Mouse (Mus musculus): Measurements from ENCODE around the gene Htr6. TPM values are rescaled to one million over a fixed set of nuclear protein-coding genes. Genes with fewer than 3 reads are reported as not detected.

Htr6 gene
- polyA plus RNA-seq, 1 experiment, result not detected

GRCm38 (mm10) chr4:139043600-139043999 lies 31.8 kb downstream of the Htr6 start:
- 36% methylated on average over 2 of the region's 2 CpGs for WGBS
- TF ChIP-seq CTCF (IDR thresholded peaks at IDR 0.05; ENCODE audit: borderline replicate concordance, control insufficient read depth, extremely low read depth, insufficient read depth, low read length, poor library complexity), result no peak
- no peak for TF ChIP-seq POLR2A (IDR thresholded peaks at IDR 0.05; ENCODE audit: control insufficient read depth, extremely low read depth, insufficient read depth, low read length, poor library complexity)
- H3K4me3 ChIP-seq (ENCODE audit: control insufficient read depth, insufficient read depth, low read length), result no peak overlapping the region
- no peak overlapping the region for H3K27ac ChIP-seq (ENCODE audit: control insufficient read depth, insufficient read depth, low read length)
- no peaks in the 10 kb centered on the region for H3K36me3 ChIP-seq (ENCODE audit: control insufficient read depth, insufficient read depth, low read length)
- no peak for DNase-seq
- no peaks in the 10 kb centered on the region for H3K4me1 ChIP-seq (replicated peaks; ENCODE audit: control insufficient read depth, insufficient read depth, low read length)
- no peaks in the 10 kb centered on the region for H3K27me3 ChIP-seq (ENCODE audit: control insufficient read depth, insufficient read depth, low read length)

DNA sequence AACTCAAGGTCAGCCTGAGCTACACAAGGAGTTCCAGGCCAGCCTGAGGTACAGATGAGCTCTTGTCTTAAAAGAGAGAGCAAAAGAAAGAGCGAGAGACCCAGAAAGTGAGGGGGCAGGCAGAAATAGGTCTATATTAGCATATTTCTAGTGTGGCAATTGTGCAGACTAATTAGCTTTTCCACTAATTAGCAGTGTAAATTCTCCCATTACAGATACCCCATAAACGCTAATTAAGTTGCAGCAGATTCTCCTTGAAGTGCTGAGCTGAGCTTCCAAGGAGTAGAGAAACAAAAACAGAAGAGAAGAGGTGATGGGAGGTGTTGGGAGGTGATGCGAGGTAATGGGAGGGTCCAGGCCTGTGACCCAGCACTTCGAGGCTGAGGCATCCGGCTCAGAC lies 32.8 kb downstream of the Htr6 start:
- no peaks in the 10 kb centered on the region for H3K36me3 ChIP-seq (ENCODE audit: control insufficient read depth, insufficient read depth, low read length)
- H3K27me3 ChIP-seq (ENCODE audit: control insufficient read depth, insufficient read depth, low read length), result no peaks in the 10 kb centered on the region
- 92% methylated on average over 5 of the region's 5 CpGs for WGBS
- H3K27ac ChIP-seq (ENCODE audit: control insufficient read depth, insufficient read depth, low read length), result no peak overlapping the region
- H3K4me3 ChIP-seq (ENCODE audit: control insufficient read depth, insufficient read depth, low read length), result no peak overlapping the region
- TF ChIP-seq CTCF (IDR thresholded peaks at IDR 0.05; ENCODE audit: borderline replicate concordance, control insufficient read depth, extremely low read depth, insufficient read depth, low read length, poor library complexity), result no peak
- TF ChIP-seq POLR2A (IDR thresholded peaks at IDR 0.05; ENCODE audit: control insufficient read depth, extremely low read depth, insufficient read depth, low read length, poor library complexity), result no peak
- H3K4me1 ChIP-seq (replicated peaks; ENCODE audit: control insufficient read depth, insufficient read depth, low read length), result no peaks in the 10 kb centered on the region
- DNase-seq, result no peak

GRCm38 (mm10) chr4:139040084-139040839 lies 35.1 kb downstream of the Htr6 start:
- no peak overlapping the region for H3K27ac ChIP-seq (ENCODE audit: control insufficient read depth, insufficient read depth, low read length)
- H3K36me3 ChIP-seq (ENCODE audit: control insufficient read depth, insufficient read depth, low read length), result no peaks in the 10 kb centered on the region
- H3K4me3 ChIP-seq (ENCODE audit: control insufficient read depth, insufficient read depth, low read length), result no peak overlapping the region
- H3K4me1 ChIP-seq (replicated peaks; ENCODE audit: control insufficient read depth, insufficient read depth, low read length), result no peaks in the 10 kb centered on the region
- TF ChIP-seq CTCF (IDR thresholded peaks at IDR 0.05; ENCODE audit: borderline replicate concordance, control insufficient read depth, extremely low read depth, insufficient read depth, low read length, poor library complexity) (no peak), POLR2A (IDR thresholded peaks at IDR 0.05; ENCODE audit: control insufficient read depth, extremely low read depth, insufficient read depth, low read length, poor library complexity) (no peak)
- 96% methylated on average over 10 of the region's 10 CpGs for WGBS
- no peak for DNase-seq
- H3K27me3 ChIP-seq (ENCODE audit: control insufficient read depth, insufficient read depth, low read length), result no peaks in the 10 kb centered on the region

DNA sequence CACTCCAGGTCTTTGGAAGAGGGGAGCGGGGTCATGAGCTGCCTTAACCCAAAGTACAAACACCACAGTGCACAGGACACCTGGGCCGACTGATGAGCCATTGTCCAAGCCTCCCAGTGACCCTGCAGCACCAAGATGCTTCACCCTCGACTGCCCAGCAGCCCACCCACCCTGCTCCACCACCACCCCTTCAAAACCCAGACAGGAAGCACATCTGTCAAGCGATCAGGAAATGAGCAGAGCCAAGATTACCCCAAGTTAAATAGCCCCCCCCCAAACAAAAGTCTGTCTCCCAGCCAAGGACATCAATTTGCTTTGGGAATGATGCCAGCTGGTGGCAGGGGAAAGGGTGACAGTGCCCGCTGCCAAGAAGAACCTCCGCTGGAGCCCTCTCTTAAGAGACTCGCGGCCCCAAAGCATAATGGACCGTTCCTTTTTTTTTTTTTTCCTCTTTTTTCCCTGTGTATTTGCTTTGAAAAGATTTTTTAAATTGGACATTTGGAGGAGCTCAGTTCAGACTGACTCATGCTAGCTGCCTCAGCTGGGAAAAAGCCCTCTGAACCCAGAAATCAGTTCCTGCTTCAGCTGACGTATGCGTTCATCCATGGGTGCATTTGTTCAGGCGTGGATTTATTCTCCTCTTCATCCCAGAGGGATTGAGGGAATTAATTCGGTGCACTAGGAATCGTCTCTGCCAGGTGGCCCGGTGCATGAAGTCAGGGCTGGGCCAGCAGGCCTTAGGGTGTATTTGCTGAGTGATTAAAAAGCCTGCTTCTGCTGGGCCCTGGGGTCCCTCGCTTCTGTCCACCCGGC lies 37.4 kb downstream of the Htr6 start:
- no peak for TF ChIP-seq CTCF (IDR thresholded peaks at IDR 0.05; ENCODE audit: borderline replicate concordance, control insufficient read depth, extremely low read depth, insufficient read depth, low read length, poor library complexity)
- no peak for TF ChIP-seq POLR2A (IDR thresholded peaks at IDR 0.05; ENCODE audit: control insufficient read depth, extremely low read depth, insufficient read depth, low read length, poor library complexity)
- DNase-seq, result no peak
- H3K4me3 ChIP-seq (ENCODE audit: control insufficient read depth, insufficient read depth, low read length), result no peak overlapping the region
- WGBS, result 71% methylated on average over 17 of the region's 17 CpGs
- no peaks in the 10 kb centered on the region for H3K27me3 ChIP-seq (ENCODE audit: control insufficient read depth, insufficient read depth, low read length)
- H3K36me3 ChIP-seq (ENCODE audit: control insufficient read depth, insufficient read depth, low read length), result no peaks in the 10 kb centered on the region
- no peak overlapping the region for H3K27ac ChIP-seq (ENCODE audit: control insufficient read depth, insufficient read depth, low read length)
- no peaks in the 10 kb centered on the region for H3K4me1 ChIP-seq (replicated peaks; ENCODE audit: control insufficient read depth, insufficient read depth, low read length)

- H3K27me3 ChIP-seq (ENCODE audit: control insufficient read depth, insufficient read depth, low read length), result no peaks in the 10 kb centered on the region
- H3K27ac ChIP-seq (ENCODE audit: control insufficient read depth, insufficient read depth, low read length), result no peak overlapping the region
- no peaks in the 10 kb centered on the region for H3K4me1 ChIP-seq (replicated peaks; ENCODE audit: control insufficient read depth, insufficient read depth, low read length)
- no peaks in the 10 kb centered on the region for H3K36me3 ChIP-seq (ENCODE audit: control insufficient read depth, insufficient read depth, low read length)
- H3K4me3 ChIP-seq (ENCODE audit: control insufficient read depth, insufficient read depth, low read length), result no peak overlapping the region
- DNase-seq, result no peak
- 95% methylated on average over 3 of the region's 3 CpGs for WGBS
- TF ChIP-seq CTCF (IDR thresholded peaks at IDR 0.05; ENCODE audit: borderline replicate concordance, control insufficient read depth, extremely low read depth, insufficient read depth, low read length, poor library complexity) (no peak), POLR2A (IDR thresholded peaks at IDR 0.05; ENCODE audit: control insufficient read depth, extremely low read depth, insufficient read depth, low read length, poor library complexity) (no peak)
These were observed 39.6 kb downstream of the Htr6 start for GRCm38 (mm10) chr4:139035799-139036198.

GRCm38 (mm10) chr4:139034942-139035341 lies 40.4 kb downstream of the Htr6 start:
- TF ChIP-seq CTCF (IDR thresholded peaks at IDR 0.05; ENCODE audit: borderline replicate concordance, control insufficient read depth, extremely low read depth, insufficient read depth, low read length, poor library complexity), result no peak
- no peak for TF ChIP-seq POLR2A (IDR thresholded peaks at IDR 0.05; ENCODE audit: control insufficient read depth, extremely low read depth, insufficient read depth, low read length, poor library complexity)
- WGBS, result 93% methylated on average over 3 of the region's 3 CpGs
- no peaks in the 10 kb centered on the region for H3K4me1 ChIP-seq (replicated peaks; ENCODE audit: control insufficient read depth, insufficient read depth, low read length)
- H3K27me3 ChIP-seq (ENCODE audit: control insufficient read depth, insufficient read depth, low read length), result no peaks in the 10 kb centered on the region
- H3K4me3 ChIP-seq (ENCODE audit: control insufficient read depth, insufficient read depth, low read length), result no peak overlapping the region
- no peak for DNase-seq
- no peaks in the 10 kb centered on the region for H3K36me3 ChIP-seq (ENCODE audit: control insufficient read depth, insufficient read depth, low read length)
- no peak overlapping the region for H3K27ac ChIP-seq (ENCODE audit: control insufficient read depth, insufficient read depth, low read length)
